Mouse (Mus musculus) embryo, embryonic 11.5 days (tissue): ENCODE measurements around the gene Artn.

Source experiments
- DNase-seq: peaks from one replicate; pipeline ENCODE4 v3.0.0-alpha.2; 2012; ENCODE audit warnings: low read depth, low spot score

The Artn gene

GRCm38 (mm10) chr4:117918762-117919161, 10.8 kb downstream of the Artn start:
- DNase-seq, result no peak

GRCm38 (mm10) chr4:117918261-117918660, 11.3 kb downstream of the Artn start:
- no peak for DNase-seq

- no peak for DNase-seq
Observed at GRCm38 (mm10) chr4:117917847-117918246, 11.7 kb downstream of the Artn start.

GRCm38 (mm10) chr4:117917402-117917801, 12.2 kb downstream of the Artn start:
- no peak for DNase-seq

GRCm38 (mm10) chr4:117916386-117916785, 13.2 kb downstream of the Artn start:
- no peak for DNase-seq

- DNase-seq, result no peak
Observed at GRCm38 (mm10) chr4:117915489-117916105, 14.0 kb downstream of the Artn start.

GRCm38 (mm10) chr4:117914591-117915442, 14.7 kb downstream of the Artn start, which contains the start of gene Ipo13:
Gene Ipo13 (minus strand): TSS chr4:117914999.
- DNase-seq, result peak; percentile 91

GRCm38 (mm10) chr4:117914031-117914430, 15.5 kb downstream of the Artn start:
- no peak for DNase-seq

GRCm38 (mm10) chr4:117913421-117913820, 16.1 kb downstream of the Artn start:
- no peak for DNase-seq

- DNase-seq, result no peak
Observed at GRCm38 (mm10) chr4:117912685-117913273, 16.8 kb downstream of the Artn start.

- DNase-seq, result no peak
Observed at GRCm38 (mm10) chr4:117912131-117912561, 17.4 kb downstream of the Artn start.

- no peak for DNase-seq
Observed at GRCm38 (mm10) chr4:117908834-117909453, 20.6 kb downstream of the Artn start.

- no peak for DNase-seq
Observed at GRCm38 (mm10) chr4:117906196-117906595, 23.4 kb downstream of the Artn start.

- no peak for DNase-seq
Observed at GRCm38 (mm10) chr4:117904761-117905160, 24.8 kb downstream of the Artn start.

GRCm38 (mm10) chr4:117904094-117904493, 25.5 kb downstream of the Artn start:
- no peak for DNase-seq

GRCm38 (mm10) chr4:117898111-117898510, 31.5 kb downstream of the Artn start:
- DNase-seq, result no peak

- no peak for DNase-seq
Observed at GRCm38 (mm10) chr4:117896031-117896430, 33.5 kb downstream of the Artn start.

- no peak for DNase-seq
Observed at GRCm38 (mm10) chr4:117895339-117895738, 34.2 kb downstream of the Artn start.

GRCm38 (mm10) chr4:117894601-117895000, 35.0 kb downstream of the Artn start:
- DNase-seq, result no peak

GRCm38 (mm10) chr4:117893376-117893775, 36.2 kb downstream of the Artn start:
- DNase-seq, result no peak

- peak; percentile 73 for DNase-seq
Observed at GRCm38 (mm10) chr4:117891738-117892161, 37.8 kb downstream of the Artn start, which contains the start of gene Dph2. Gene Dph2 (minus strand): TSS chr4:117892032.

GRCm38 (mm10) chr4:117890750-117891149, 38.8 kb downstream of the Artn start:
- DNase-seq, result no peak
